Mouse (Mus musculus): ENCODE data around the gene Myf6. TPM values are rescaled to one million over a fixed set of nuclear protein-coding genes. Genes with fewer than 3 reads are reported as not detected.

The Myf6 gene
- total RNA-seq, 1 experiment from 2014 or later, result not detected

DNA sequence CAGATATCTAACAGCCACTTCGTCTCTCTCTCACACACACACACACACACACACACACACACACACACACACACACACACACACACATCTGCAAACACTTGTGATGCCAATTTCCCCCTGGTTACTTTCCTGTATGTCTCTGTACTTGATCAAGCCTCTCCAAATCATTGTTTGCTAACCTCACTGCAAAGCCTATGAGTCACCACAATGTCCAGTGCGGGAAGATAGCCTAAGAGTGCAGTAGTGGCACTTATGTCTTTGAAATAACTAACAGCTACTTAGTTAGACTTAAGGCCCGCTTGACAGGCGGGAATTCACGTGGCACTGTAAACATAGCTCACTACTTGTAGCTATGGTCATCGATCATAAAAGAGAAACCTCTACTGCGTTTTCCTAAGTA is 26.7 kb downstream of the Myf6 start:
- ATAC-seq (replicated peaks; ENCODE audit: insufficient number of reproducible peaks, low FRiP score, low TSS enrichment, poor library complexity, severe bottlenecking), result no peak

DNA sequence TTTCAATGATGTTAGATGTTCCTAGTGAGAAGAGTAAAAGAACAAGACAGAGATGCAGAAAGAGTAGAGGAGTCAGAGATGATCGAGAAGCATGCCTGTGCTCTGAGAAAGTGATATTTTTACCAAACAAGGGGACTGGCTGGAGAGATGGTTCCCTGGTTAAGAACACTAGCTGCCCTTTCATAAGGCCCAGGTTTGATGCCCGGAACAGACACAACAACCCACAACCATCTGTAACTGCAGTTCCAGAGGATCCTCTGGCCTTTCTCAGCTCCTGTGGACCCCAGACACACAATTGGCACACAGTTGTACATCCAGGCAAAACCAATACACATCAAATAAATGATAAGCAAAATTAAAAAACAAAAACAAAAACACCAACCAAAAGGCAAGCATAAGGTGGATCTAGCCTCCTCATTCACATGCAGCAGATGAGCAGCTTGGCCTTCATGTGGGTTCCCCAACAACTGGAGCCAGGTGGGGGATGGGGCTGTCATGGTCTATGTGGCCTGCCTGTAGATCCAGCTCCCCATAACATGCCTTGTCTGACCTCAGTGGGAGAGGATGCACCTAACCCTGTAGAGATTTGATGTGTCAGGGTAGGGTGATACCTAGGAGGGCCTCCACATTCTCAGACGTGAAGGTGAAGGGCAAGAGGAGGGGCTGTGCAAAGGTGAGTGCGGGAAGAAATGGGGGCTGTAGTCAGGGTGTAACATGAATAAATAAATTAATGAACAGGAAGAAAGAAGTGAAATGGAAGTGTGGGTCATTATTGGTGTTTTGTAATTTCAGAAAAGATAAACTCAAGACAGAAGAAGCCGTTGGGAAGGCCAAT is 44.8 kb downstream of the Myf6 start:
- no peak for ATAC-seq (replicated peaks; ENCODE audit: insufficient number of reproducible peaks, low FRiP score, low TSS enrichment, poor library complexity, severe bottlenecking)

Other genes starting within 250 kb of the Myf6 start
- gene Lin7a, start 223.1 kb downstream of the Myf6 start, total RNA-seq (2017), result not detected in 3 replicates
- not detected in 3 replicates for gene Myf5, start 8.6 kb downstream of the Myf6 start, total RNA-seq (2017)
- gene Ptprq, start 225.3 kb upstream of the Myf6 start, total RNA-seq (2017), result 0.19 TPM in 1 of 3 replicates, not detected in the others

Measured in monocyte, adult 5-6 weeks (primary cell).